Mouse (Mus musculus) hindbrain, postnatal 0 days (tissue): ENCODE results near the gene Cypt2. TPM values are rescaled to one million over a fixed set of nuclear protein-coding genes. Genes with fewer than 3 reads are reported as not detected.
"Not testable (repeated sequence)": the region's sequence is repeated elsewhere in the genome, so short reads cannot be mapped to it uniquely, and the experiment has no call there.

ENCODE experiments used
- ATAC-seq: fragments of 200-750 bp; cut with Nextera tagmentation; 2 replicates; pipeline ENCODE4 v1.8.0; 2017; ENCODE audit warnings: mild to moderate bottlenecking, moderate TSS enrichment, moderate library complexity
- DNase-seq: peaks from one replicate; pipeline ENCODE4 v3.0.0-alpha.2; 2015; ENCODE audit warnings: low spot score
- H3K27ac ChIP-seq: fragments of 300-500 bp; sonication (generic); 2 replicates; pipeline ENCODE4 v1.5.1; 2014; ENCODE audit warnings: mild to moderate bottlenecking
- H3K27me3 ChIP-seq: fragments of 300-500 bp; sonication (generic); 2 replicates; pipeline ENCODE4 v1.6.1; 2014; ENCODE audit warnings: low read length, mixed read lengths; ENCODE audit not compliant: insufficient read depth
- H3K36me3 ChIP-seq: fragments of 300-500 bp; sonication (generic); 2 replicates; pipeline ENCODE4 v1.6.1; 2014; ENCODE audit warnings: low read length, mixed read lengths; ENCODE audit not compliant: insufficient read depth
- H3K4me1 ChIP-seq: fragments of 300-500 bp; sonication (generic); 2 replicates; pipeline ENCODE4 v1.6.1; 2014; ENCODE audit warnings: antibody characterized with exemption, low read length, mixed read lengths; ENCODE audit not compliant: insufficient read depth
- H3K4me2 ChIP-seq: fragments of 300-500 bp; sonication (generic); 2 replicates; pipeline ENCODE4 v1.6.1; 2014; ENCODE audit warnings: low read depth, mild to moderate bottlenecking, low read length, moderate library complexity, mixed read lengths
- H3K4me3 ChIP-seq: fragments of 300-500 bp; sonication (generic); 2 replicates; pipeline ENCODE4 v1.5.1; 2014; ENCODE audit warnings: low read length
- H3K9ac ChIP-seq: fragments of 300-500 bp; sonication (generic); replicated peaks from 2 replicates; pipeline ENCODE4 v1.6.1; 2014; ENCODE audit warnings: mild to moderate bottlenecking, low read length, moderate library complexity, mixed read lengths
- H3K9me3 ChIP-seq: fragments of 300-500 bp; sonication (generic); 2 replicates; pipeline ENCODE4 v1.6.1; 2016; ENCODE audit warnings: low read length, mixed read lengths
- CTCF ChIP-seq: IDR thresholded peaks from 2 replicates; pipeline ENCODE4 v1.5.1; 2016; ENCODE audit warnings: antibody characterized with exemption, control low read depth, low read depth
- WGBS: fragments of 180-500 bp; shearing (Covaris S2); extraction: QIAGEN DNeasy Blood & Tissue Kit; methylation state at CpG from one replicate; pipeline ENCODE4 v1.1.7; 2014; 5-methylcytosine and 5-hydroxymethylcytosine counted together
- polyA plus RNA-seq: library from polyadenylated mRNA; unstranded; fragments of >200 nt; fragmentation: Nextera tagmentation; extraction: Ambion mirVana; gene quantifications from 2 replicates; pipeline ENCODE4 v1.2.1, GENCODE M21; 2015
- total RNA-seq: library from RNA; depleted of rRNA; stranded (reverse); fragments of >200 nt; gene quantifications from 2 replicates; pipeline ENCODE4 v1.2.3, GENCODE M21; 2014; rRNA removed

Cypt2 gene
- total RNA-seq (not detected in 2 replicates), polyA plus RNA-seq (not detected in 2 replicates)

DNA sequence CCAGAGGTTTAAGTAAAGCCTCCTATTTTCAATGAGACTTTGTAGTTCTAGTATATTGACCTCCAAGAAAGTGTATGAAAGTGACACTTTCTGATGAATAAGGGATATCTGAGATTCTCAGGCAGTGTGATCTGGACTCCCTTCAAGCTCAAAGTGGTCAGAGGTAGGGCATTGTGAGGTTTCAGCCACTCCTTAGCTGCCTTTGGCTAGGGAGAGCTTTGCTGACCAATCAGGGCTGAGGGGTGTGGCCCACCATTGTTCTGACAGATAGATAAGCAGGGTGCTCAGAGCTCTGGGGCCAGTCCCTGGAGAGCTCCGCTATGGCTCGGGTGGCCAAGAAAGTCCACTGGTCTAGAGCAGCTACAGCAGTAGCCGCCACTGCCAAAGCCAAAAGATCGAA is at the start of gene Cypt2:
TSS of gene Cypt2 (plus strand) at position 301 of the 400 bp plus-strand sequence.
- ATAC-seq, DNase-seq, H3K4me1 ChIP-seq, H3K27ac ChIP-seq, H3K4me3 ChIP-seq, H3K4me2 ChIP-seq, H3K9ac ChIP-seq, H3K27me3 ChIP-seq, H3K9me3 ChIP-seq, H3K36me3 ChIP-seq: not testable (repeated sequence)
- WGBS = 83% methylated on average over 4 of the region's 4 CpGs

GRCm38 (mm10) chrX:105546234-105546633 is 46.7 kb downstream of the Cypt2 start:
- Histone ChIP-seq H3K27ac (no peak overlapping the region), H3K4me3 (no peak overlapping the region), H3K9ac (no peak overlapping the region), H3K4me2 (no peak overlapping the region), H3K4me1 (no peaks in the 10 kb centered on the region), H3K27me3 (no peaks in the 10 kb centered on the region), H3K9me3 (no peaks in the 10 kb centered on the region), H3K36me3 (no peaks in the 10 kb centered on the region)
- ATAC-seq = no peak
- 44% methylated on average over 6 of the region's 6 CpGs for WGBS
- TF ChIP-seq CTCF = no peak
- DNase-seq = no peak
